Mouse (Mus musculus) adrenal gland, postnatal 10 days (tissue): ENCODE results near the gene Olfr1395. TPM values are rescaled to one million over a fixed set of nuclear protein-coding genes. Genes with fewer than 3 reads are reported as not detected.
"Not testable (repeated sequence)": the region's sequence is repeated elsewhere in the genome, so short reads cannot be mapped to it uniquely, and the experiment has no call there.

Experiments used
- DNase-seq: peaks from one replicate; pipeline ENCODE4 v3.0.0; 2021; ENCODE audit warnings: mixed read lengths
- total RNA-seq, 2 experiments: library from RNA; stranded (reverse); gene quantifications; 2 replicates each; pipeline ENCODE4 v1.2.3; 2021

Olfr1395 gene
- total RNA-seq, 2 experiments from 2014 or later: not detected

- DNase-seq: no peak
These were observed 33.3 kb downstream of the Olfr1395 start for GRCm38 (mm10) chr11:49175345-49175744.

DNA sequence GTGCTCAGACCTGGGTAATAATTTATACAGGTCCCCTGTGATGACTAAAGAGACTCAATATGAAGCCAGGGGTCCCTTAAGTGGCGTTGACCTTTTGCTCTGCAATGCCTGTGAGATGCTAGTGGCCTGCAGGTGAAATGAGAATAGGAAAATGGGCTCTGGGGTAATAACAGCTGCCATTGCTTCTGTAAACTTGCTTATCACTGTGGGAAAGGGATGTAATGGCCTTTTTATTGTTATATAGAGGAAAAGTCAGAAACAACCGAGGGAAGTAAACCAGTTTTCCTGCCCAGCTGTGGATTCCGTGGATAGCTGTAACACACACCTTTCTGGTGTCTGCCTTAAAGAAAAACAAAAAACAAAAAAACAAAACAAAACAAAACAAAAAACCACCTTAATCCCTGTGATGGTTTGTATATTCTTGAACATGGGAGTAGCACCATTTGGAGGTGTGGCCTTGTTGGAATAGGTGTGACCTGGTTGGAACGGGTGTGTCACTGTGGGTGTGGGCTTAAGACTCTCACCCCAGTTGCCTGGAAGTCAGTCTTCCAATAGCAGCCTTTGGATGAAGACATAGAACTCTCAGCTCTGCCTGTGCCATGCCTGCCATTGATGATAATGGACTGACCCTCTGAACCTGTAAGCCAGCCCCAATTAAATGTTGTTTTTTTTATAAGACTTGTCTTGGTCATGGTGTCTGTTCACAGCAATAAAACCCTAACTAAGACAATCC is 34.1 kb downstream of the Olfr1395 start:
- DNase-seq: not testable (repeated sequence)

DNA sequence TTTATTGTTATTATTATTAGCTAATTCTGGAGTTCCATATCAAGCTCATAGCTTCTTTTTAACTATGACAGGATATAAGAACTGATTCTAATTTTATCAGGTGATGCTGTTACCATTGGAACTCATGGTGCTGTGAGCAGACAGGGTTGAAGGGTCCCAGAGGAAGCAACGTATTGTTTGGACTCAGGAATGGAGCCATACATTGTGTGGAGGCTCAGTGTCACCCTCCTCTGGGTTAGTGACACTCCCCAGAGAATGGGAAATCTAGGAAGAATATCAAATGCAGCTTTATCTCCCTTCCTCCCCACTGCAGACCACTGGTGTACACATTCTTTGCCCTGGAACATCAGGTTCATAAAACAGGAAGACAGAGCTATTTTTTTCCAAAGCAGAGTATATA is 41.1 kb downstream of the Olfr1395 start:
- no peak for DNase-seq

DNA sequence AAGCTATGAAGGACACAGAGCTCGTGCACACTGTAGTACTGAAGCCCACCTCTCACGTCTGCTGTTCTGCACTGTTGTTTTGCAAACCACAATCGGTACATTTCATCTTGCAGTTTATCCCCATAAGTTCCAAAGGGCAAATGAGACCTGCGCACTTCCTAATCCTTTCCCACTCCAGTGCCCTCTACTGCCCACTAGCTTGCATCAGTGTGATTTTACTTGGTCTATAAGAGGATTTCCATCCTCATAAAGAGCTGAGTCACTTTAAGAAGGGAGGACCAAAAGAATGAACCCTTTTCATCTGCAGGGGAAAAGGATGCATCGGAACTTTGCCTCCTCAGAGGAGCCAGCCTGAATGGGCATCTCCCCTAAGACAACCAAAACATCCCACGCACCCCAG is 44.4 kb downstream of the Olfr1395 start:
- DNase-seq: no peak

DNA sequence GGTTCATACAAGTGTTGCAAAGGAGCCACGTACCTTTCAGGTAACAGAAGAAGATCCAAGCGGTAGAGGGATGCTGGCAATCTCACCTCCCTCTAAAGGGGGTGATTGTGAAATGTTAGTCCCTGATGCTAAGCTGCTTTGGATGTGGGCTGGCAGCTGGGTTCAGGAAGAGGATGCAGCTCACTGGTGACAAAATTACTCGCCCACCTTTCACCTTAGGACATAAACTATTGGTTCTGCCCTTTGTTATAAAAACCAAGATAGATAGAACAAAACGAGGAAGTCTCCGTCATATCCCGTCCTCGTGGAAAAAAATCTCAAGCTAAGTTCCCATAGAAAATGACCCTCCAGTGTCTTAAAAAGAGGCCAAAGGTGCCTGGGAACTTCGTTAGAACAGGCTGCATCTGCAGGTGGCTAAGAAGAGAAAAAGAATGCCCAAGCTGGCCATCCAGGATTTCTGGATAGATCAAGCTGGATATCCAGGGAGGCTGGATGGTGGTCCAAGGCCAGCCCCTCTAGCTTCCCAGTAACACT is 44.9 kb downstream of the Olfr1395 start, which contains the start of gene Btnl9:
Btnl9 (minus strand) TSS at position 205 of the 534 bp plus-strand sequence.
- DNase-seq: no peak

DNA sequence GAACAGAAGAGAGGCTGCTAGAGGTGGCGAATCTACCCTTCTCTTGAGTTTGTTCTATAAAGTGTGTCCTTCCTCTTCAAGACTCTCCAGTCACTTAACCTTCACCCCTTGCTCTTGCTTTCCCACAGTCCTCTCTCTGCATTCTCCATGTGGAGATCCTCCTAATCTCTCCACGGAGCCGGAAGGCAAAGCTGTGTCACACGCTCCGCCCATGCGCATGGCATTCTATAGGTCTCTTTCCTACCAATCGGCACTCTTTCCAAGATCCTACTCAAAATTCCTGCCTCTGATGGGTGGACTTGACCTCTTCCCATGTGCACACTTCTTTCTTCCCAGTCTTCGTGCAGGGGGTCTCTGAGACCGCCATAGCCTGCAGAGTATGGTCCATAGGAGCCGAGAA is 45.6 kb downstream of the Olfr1395 start:
- DNase-seq: no peak

DNA sequence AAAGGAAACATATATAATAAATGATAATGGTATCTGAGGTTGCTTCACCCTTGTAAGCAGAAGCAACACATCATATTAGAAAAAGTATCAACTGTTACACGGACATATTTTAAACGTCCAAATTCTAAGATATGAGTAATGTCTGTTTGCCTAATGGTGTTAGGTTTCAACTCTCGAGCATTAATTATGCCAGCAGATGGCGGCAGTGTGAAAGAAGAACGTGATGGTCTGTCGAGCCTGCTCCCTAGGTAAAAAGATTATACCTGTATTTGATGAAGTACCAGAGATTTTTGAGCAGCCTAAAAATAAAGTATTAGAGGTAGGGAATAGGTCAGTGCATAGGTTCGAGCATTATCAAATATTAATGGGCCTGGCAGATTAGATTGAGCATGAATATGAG is 47.7 kb downstream of the Olfr1395 start:
- peak; percentile 80 for DNase-seq

DNA sequence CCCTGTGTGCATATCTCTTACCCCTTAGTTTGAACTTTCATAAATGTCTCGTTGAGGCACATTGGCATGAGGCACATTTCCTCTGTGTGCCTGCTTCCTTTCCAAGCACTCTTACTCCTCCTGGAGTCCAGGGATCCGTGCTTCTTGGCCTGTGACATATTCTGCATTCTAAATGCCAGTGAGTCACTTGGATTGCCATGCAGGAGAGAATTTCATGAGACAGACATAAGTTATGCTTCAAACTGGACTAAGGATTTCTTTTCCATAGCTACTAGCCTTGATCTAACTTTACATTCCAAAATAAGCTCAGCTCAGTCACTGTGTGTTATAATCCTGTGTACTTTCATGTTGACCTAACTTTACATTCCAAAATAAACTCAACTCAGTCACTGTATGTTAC is 49.0 kb downstream of the Olfr1395 start:
- DNase-seq: no peak

- not testable (repeated sequence) for DNase-seq
These were observed 52.7 kb downstream of the Olfr1395 start for GRCm38 (mm10) chr11:49194771-49195170.

GRCm38 (mm10) chr11:49195819-49196322 is 53.8 kb downstream of the Olfr1395 start:
- peak; percentile 22 for DNase-seq

Other genes with a start within 250 kb of the Olfr1395 start
- gene Gm5431, start 240.1 kb upstream of the Olfr1395 start, total RNA-seq: 1 to 10 TPM; 1.6 to 2.0 TPM
- gene Psme2b, start 196.1 kb upstream of the Olfr1395 start, total RNA-seq: 10 to 100 TPM in 1 of 2 experiments, 1 to 10 TPM in 1; 5.3 to 11.1 TPM
- gene Olfr56, start 163.4 kb upstream of the Olfr1395 start, total RNA-seq: under 1 TPM; 0.18 TPM
- gene 9930111J21Rik1, start 162.9 kb upstream of the Olfr1395 start, total RNA-seq: 1 to 10 TPM; 1.8 to 2.9 TPM
- gene Gm12185, start 150.0 kb upstream of the Olfr1395 start, total RNA-seq: 1 to 10 TPM; 3.3 to 3.7 TPM
- gene Tgtp1, start 148.1 kb upstream of the Olfr1395 start, total RNA-seq: 1 to 10 TPM; 1.1 to 2.1 TPM
- 1 to 10 TPM; 3.2 TPM for gene 9930111J21Rik2, start 91.0 kb upstream of the Olfr1395 start, total RNA-seq
- 1 to 10 TPM; 1.2 to 1.3 TPM for gene Tgtp2, start 78.1 kb upstream of the Olfr1395 start, total RNA-seq
- 1 to 10 TPM; 5.2 to 5.7 TPM for gene Ifi47, start 65.7 kb upstream of the Olfr1395 start, total RNA-seq
- gene Olfr1396, start 27.4 kb upstream of the Olfr1395 start, total RNA-seq: under 1 TPM; 0.27 to 0.45 TPM
- not detected for gene Olfr1394, start 12.1 kb downstream of the Olfr1395 start, total RNA-seq
- gene Btnl9, start 44.9 kb downstream of the Olfr1395 start, total RNA-seq: 10 to 100 TPM; 34.5 to 37.6 TPM
- gene Zfp62, start 61.0 kb downstream of the Olfr1395 start, total RNA-seq: 10 to 100 TPM; 29.8 to 38.1 TPM
- gene Mgat1, start 101.9 kb downstream of the Olfr1395 start, total RNA-seq: 100 to 1,000 TPM in 1 of 2 experiments, 10 to 100 TPM in 1; 87.9 to 101 TPM
- not detected for gene Olfr1393, start 136.0 kb downstream of the Olfr1395 start, total RNA-seq
- not detected for gene Olfr1392, start 143.0 kb downstream of the Olfr1395 start, total RNA-seq
- gene Olfr10, start 162.5 kb downstream of the Olfr1395 start, total RNA-seq: not detected
- gene Olfr1391, start 180.5 kb downstream of the Olfr1395 start, total RNA-seq: not detected
- gene Olfr1390, start 192.9 kb downstream of the Olfr1395 start, total RNA-seq: not detected